Mouse (Mus musculus): ENCODE measurements around the gene Cfap73. TPM values are rescaled to one million over a fixed set of nuclear protein-coding genes. Genes with fewer than 3 reads are reported as not detected.

The Cfap73 gene
- polyA plus RNA-seq, 1 experiment from 2014 or later: 0.10 TPM

DNA sequence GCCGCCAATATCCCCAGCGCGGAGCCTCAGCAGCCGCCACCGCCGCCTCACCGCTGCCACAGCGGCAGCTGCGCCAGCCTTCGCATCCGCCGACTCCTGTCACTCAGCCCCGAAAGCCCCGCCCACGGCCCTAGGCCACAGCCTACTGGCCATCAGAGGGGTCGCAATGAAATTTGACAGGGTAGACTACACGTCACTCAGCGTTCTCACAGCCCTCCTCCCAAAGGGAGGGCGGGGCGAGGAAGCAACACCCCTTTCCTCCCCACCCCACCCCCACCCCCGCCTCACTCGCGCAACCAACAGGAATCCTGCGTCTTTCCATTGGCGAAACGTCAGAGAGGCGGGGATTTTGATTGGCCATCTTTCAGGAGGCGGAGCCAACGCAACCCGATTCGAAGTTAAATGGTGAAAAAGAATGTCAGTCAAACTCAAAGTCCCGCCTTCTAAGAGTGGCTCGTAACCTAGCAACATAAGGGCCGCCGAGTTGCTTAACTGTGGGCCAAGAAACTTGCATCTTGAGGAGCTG lies 45.4 kb downstream of the Cfap73 start, which contains the start of the genes Tpcn1 and Iqcd:
Gene Tpcn1 (minus strand): TSS at position 105 of the 526 bp plus-strand sequence.
Gene Iqcd (plus strand): TSS at position 448 of the 526 bp plus-strand sequence.
- Histone ChIP-seq H3K9ac (ENCODE audit: low read length) (peak within 1 kb of the TSS; percentile 85), H3K4me2 (replicated peaks; ENCODE audit: low read depth) (peak within 1 kb of the TSS; percentile 94), H3K36me3 (ENCODE audit: control insufficient read depth, insufficient read depth, low read length) (peaks cover 12% of the 10 kb centered on the region; the same call in 1 of the 2 replicates), H3K27me3 (ENCODE audit: control insufficient read depth, insufficient read depth, low read length) (no peaks in the 10 kb centered on the region), H3K9me3 (ENCODE audit: control insufficient read depth, low read length) (no peaks in the 10 kb centered on the region), H3K4me3 (ENCODE audit: low read depth, low read length) (peak within 1 kb of the TSS; percentile 87), H3K27ac (replicated peaks) (peak within 1 kb of the TSS; percentile 80), H3K4me1 (replicated peaks; ENCODE audit: control insufficient read depth, insufficient read depth) (peaks cover 2% of the 10 kb centered on the region; the same call in 1 of the 2 replicates)
- DNase-seq (ENCODE audit: low spot score) (peak; percentile 99), ATAC-seq (ENCODE audit: low FRiP score, low TSS enrichment) (peak; percentile 97)
- TF ChIP-seq CTCF (IDR thresholded peaks at IDR 0.05; ENCODE audit: low read depth): peak; percentile 49
- no peak for TF ChIP-seq EP300 (optimal IDR thresholded peaks at IDR 0.05)
- under 1% methylated on average over 34 of the region's 35 CpGs for WGBS

DNA sequence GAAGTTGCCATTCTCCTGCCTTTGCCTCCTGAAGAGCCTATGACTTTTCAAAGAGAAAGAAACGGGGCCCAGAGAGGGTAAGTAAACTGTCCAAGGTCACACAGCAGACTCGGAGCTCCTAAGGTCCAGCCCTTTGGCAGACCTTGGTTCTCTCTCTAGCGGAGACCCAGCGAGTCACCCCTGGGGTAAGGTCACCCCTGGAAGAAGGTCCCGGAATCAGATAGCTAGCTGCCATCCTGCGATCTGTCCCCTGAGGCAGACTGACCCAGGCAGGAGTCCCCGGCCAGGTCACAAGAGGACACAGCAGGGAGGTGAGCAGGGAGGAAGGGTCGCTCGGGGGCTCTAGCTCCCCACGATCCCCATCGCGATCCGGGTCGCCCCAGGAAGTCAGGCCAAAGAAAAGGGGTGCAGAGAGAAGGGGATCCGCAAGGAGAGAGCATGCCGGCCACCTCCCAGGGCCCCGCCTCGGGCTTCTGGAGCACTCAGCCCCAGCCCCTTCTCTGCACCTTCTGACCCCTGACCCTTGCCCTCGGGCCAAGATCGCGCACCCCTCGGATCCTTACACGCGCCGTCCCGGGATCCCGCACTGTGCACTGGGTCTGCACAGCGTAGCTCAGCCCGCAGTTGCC lies 46.0 kb downstream of the Cfap73 start:
- under 1% methylated on average over 25 of the region's 29 CpGs for WGBS
- Histone ChIP-seq H3K9me3 (ENCODE audit: control insufficient read depth, low read length) (no peaks in the 10 kb centered on the region), H3K27ac (replicated peaks) (peak overlapping the region; percentile 80), H3K9ac (ENCODE audit: low read length) (peak overlapping the region; percentile 85), H3K27me3 (ENCODE audit: control insufficient read depth, insufficient read depth, low read length) (no peaks in the 10 kb centered on the region), H3K4me2 (replicated peaks; ENCODE audit: low read depth) (peak overlapping the region; percentile 94), H3K36me3 (ENCODE audit: control insufficient read depth, insufficient read depth, low read length) (peaks cover 16% of the 10 kb centered on the region; the same call in 1 of the 2 replicates), H3K4me1 (replicated peaks; ENCODE audit: control insufficient read depth, insufficient read depth) (peaks cover 2% of the 10 kb centered on the region; the same call in 1 of the 2 replicates), H3K4me3 (ENCODE audit: low read depth, low read length) (peak overlapping the region; percentile 87)
- ATAC-seq (ENCODE audit: low FRiP score, low TSS enrichment): no peak
- TF ChIP-seq EP300 (optimal IDR thresholded peaks at IDR 0.05) (no peak), CTCF (IDR thresholded peaks at IDR 0.05; ENCODE audit: low read depth) (no peak)
- no peak for DNase-seq (ENCODE audit: low spot score)

DNA sequence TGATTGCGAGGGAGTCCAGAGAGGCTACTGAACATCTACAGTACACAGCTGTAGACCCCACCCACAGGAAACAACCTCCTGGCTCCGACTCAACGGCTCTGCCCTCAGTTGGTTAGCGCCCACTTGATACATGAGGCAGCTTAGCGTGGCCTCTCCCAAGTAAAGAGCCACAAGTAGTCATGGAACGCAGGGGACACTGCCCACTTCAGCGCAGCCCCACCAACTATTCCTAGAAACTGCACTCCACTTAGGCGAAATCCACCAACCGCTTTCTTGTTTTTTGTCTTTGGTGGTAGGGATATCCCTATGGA lies 46.5 kb downstream of the Cfap73 start:
- Histone ChIP-seq H3K4me1 (replicated peaks; ENCODE audit: control insufficient read depth, insufficient read depth) (peaks cover 2% of the 10 kb centered on the region; the same call in 1 of the 2 replicates), H3K27ac (replicated peaks) (peak overlapping the region; percentile 80), H3K36me3 (ENCODE audit: control insufficient read depth, insufficient read depth, low read length) (peaks cover 16% of the 10 kb centered on the region; the same call in 1 of the 2 replicates), H3K9ac (ENCODE audit: low read length) (peak overlapping the region; percentile 85), H3K27me3 (ENCODE audit: control insufficient read depth, insufficient read depth, low read length) (no peaks in the 10 kb centered on the region), H3K4me3 (ENCODE audit: low read depth, low read length) (peak overlapping the region; percentile 87), H3K9me3 (ENCODE audit: control insufficient read depth, low read length) (no peaks in the 10 kb centered on the region), H3K4me2 (replicated peaks; ENCODE audit: low read depth) (peak overlapping the region; percentile 94)
- TF ChIP-seq CTCF (IDR thresholded peaks at IDR 0.05; ENCODE audit: low read depth) (no peak), EP300 (optimal IDR thresholded peaks at IDR 0.05) (no peak)
- ATAC-seq (ENCODE audit: low FRiP score, low TSS enrichment): no peak
- peak; percentile 60 for DNase-seq (ENCODE audit: low spot score)
- WGBS: 9% methylated on average over 9 of the region's 9 CpGs

DNA sequence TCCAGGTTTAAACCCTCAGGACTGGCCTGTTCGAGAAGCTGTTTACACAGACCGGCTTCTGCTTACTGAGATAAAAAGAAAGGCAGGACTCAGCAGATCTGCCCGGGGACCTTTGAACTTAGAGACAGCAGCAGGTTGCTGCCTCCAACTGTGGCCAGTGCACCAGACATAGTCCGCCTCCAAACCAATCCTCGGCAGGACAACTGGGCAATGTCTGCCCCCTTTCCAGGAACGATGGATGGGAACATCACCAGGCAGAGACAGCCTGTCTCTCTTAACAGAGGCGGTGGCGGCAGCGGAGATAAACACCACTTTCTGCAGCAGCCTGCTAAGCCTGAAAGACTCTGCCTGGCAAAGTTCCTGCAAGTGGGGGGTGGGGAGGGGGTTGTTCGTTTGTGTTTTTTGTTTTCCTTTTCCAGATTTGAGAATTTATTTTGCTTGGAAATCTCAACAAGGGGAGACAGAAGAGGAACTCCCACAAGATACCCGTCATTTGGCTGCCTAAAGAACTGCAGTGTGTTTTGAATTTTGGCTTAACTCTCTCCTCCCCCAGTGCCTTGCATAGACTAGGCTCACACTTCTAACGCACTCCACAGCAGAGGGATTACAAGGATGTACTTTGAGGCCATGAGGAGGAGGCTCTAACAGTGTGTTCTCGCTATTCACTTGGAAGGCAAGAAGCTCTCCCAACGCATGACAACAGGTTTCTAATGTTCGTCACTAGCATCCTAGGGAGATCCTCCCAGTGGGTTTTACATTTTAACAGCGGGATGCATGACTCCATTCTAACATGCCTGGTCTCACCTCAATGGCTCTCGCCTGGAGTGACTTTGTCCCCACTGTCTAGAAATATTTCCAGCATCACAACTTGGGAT lies 47.1 kb downstream of the Cfap73 start:
- no peaks in the 10 kb centered on the region for H3K27me3 ChIP-seq (ENCODE audit: control insufficient read depth, insufficient read depth, low read length)
- TF ChIP-seq EP300 (optimal IDR thresholded peaks at IDR 0.05) (no peak), CTCF (IDR thresholded peaks at IDR 0.05; ENCODE audit: low read depth) (peak; percentile 1; the same call in 1 of the 2 replicates)
- peaks cover 16% of the 10 kb centered on the region; the same call in 1 of the 2 replicates for H3K36me3 ChIP-seq (ENCODE audit: control insufficient read depth, insufficient read depth, low read length)
- H3K4me2 ChIP-seq (replicated peaks; ENCODE audit: low read depth): peak overlapping the region; percentile 94
- peak overlapping the region; percentile 59 for H3K9ac ChIP-seq (ENCODE audit: low read length)
- ATAC-seq (ENCODE audit: low FRiP score, low TSS enrichment) (no peak), DNase-seq (ENCODE audit: low spot score) (peak; percentile 31)
- peaks cover 2% of the 10 kb centered on the region; the same call in 1 of the 2 replicates for H3K4me1 ChIP-seq (replicated peaks; ENCODE audit: control insufficient read depth, insufficient read depth)
- 13% methylated on average over 17 of the region's 17 CpGs for WGBS
- H3K4me3 ChIP-seq (ENCODE audit: low read depth, low read length): peak overlapping the region; percentile 87
- peak overlapping the region; percentile 79 for H3K27ac ChIP-seq (replicated peaks)
- no peaks in the 10 kb centered on the region for H3K9me3 ChIP-seq (ENCODE audit: control insufficient read depth, low read length)

DNA sequence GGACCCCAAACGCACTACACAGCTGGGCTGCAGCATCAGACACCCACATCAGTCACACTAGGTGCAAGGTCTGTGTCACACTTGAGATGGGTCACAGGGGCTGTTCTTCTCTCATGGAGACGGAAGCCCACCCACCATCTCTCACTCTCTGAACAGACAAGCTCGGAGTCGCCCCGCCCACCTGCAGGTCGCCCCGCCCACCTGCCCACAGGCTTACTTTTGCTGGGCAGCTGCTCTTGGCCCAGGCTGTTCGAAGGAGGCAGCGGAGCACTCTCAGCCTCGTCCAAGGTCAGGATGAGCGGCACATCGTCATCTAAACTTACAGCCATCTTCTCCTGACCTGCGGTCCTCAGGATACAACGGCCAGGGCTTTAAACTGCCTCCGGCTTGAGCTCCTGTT lies 49.1 kb downstream of the Cfap73 start:
- Histone ChIP-seq H3K4me3 (ENCODE audit: low read depth, low read length) (no peak overlapping the region), H3K27ac (replicated peaks) (no peak overlapping the region), H3K4me1 (replicated peaks; ENCODE audit: control insufficient read depth, insufficient read depth) (peaks cover 2% of the 10 kb centered on the region; the same call in 1 of the 2 replicates), H3K4me2 (replicated peaks; ENCODE audit: low read depth) (no peak overlapping the region), H3K27me3 (ENCODE audit: control insufficient read depth, insufficient read depth, low read length) (no peaks in the 10 kb centered on the region), H3K36me3 (ENCODE audit: control insufficient read depth, insufficient read depth, low read length) (peaks cover 16% of the 10 kb centered on the region; the same call in 1 of the 2 replicates), H3K9ac (ENCODE audit: low read length) (no peak overlapping the region), H3K9me3 (ENCODE audit: control insufficient read depth, low read length) (no peaks in the 10 kb centered on the region)
- ATAC-seq (ENCODE audit: low FRiP score, low TSS enrichment) (no peak), DNase-seq (ENCODE audit: low spot score) (peak; percentile 20)
- 50% methylated on average over 15 of the region's 15 CpGs for WGBS
- TF ChIP-seq EP300 (optimal IDR thresholded peaks at IDR 0.05): no peak
- no peak for TF ChIP-seq CTCF (IDR thresholded peaks at IDR 0.05; ENCODE audit: low read depth)

Measured in stomach, postnatal 0 days (tissue).